Mouse (Mus musculus) embryonic fibroblast, embryonic 13.5 days (primary cell): ENCODE measurements around the gene Itpr1.

Experiments used
- CTCF ChIP-seq: IDR thresholded peaks from 2 replicates; pipeline ENCODE4 v1.5.1; 2011; ENCODE audit warnings: mild to moderate bottlenecking, control low read depth, low read length, moderate library complexity, borderline replicate concordance; ENCODE audit not compliant: insufficient read depth
- POLR2A ChIP-seq: IDR thresholded peaks from 2 replicates; pipeline ENCODE4 v1.6.1; 2011; ENCODE audit warnings: low read depth, mild to moderate bottlenecking, control low read depth, low read length, moderate library complexity

GRCm38 (mm10) chr6:108482464-108482863 lies 269.6 kb downstream of the Itpr1 start:
- no peak for TF ChIP-seq POLR2A
- TF ChIP-seq CTCF, result no peak
